Mouse (Mus musculus): Measurements from ENCODE around the gene Tenm1. TPM values are rescaled to one million over a fixed set of nuclear protein-coding genes. Genes with fewer than 3 reads are reported as not detected.
A peak's percentile ranks its signal among the peaks of the same experiment; 100 is the strongest.

Gene Tenm1
- polyA plus RNA-seq, 1 experiment from 2014 or later, result 0.10 TPM

GRCm38 (mm10) chrX:42781566-42781965, 647.4 kb downstream of the Tenm1 start:
- Histone ChIP-seq H3K27me3 (no peaks in the 10 kb centered on the region), H3K4me3 (no peak overlapping the region), H3K36me3 (no peaks in the 10 kb centered on the region), H3K4me2 (no peak overlapping the region), H3K4me1 (replicated peaks) (no peaks in the 10 kb centered on the region), H3K9ac (no peak overlapping the region), H3K27ac (no peak overlapping the region), H3K9me3 (replicated peaks) (no peaks in the 10 kb centered on the region)
- WGBS, result 48% methylated on average over 4 of the region's 4 CpGs
- no peak for ATAC-seq (replicated peaks; ENCODE audit: insufficient number of reproducible peaks, insufficient read depth, low FRiP score, low read depth)

GRCm38 (mm10) chrX:42718078-42718785, 710.7 kb downstream of the Tenm1 start:
- Histone ChIP-seq H3K4me3 (no peak overlapping the region), H3K27ac (no peak overlapping the region), H3K4me1 (replicated peaks) (no peaks in the 10 kb centered on the region), H3K9ac (no peak overlapping the region), H3K27me3 (no peaks in the 10 kb centered on the region), H3K9me3 (replicated peaks) (no peaks in the 10 kb centered on the region), H3K4me2 (no peak overlapping the region), H3K36me3 (no peaks in the 10 kb centered on the region)
- ATAC-seq (replicated peaks; ENCODE audit: insufficient number of reproducible peaks, insufficient read depth, low FRiP score, low read depth), result no peak
- 76% methylated on average over 3 of the region's 3 CpGs for WGBS

- Histone ChIP-seq H3K9me3 (replicated peaks) (no peaks in the 10 kb centered on the region), H3K4me2 (no peak overlapping the region), H3K4me3 (no peak overlapping the region), H3K27me3 (no peaks in the 10 kb centered on the region), H3K27ac (no peak overlapping the region), H3K9ac (no peak overlapping the region), H3K4me1 (replicated peaks) (no peaks in the 10 kb centered on the region), H3K36me3 (no peaks in the 10 kb centered on the region)
- WGBS, result 42% methylated on average over 3 of the region's 3 CpGs
- ATAC-seq (replicated peaks; ENCODE audit: insufficient number of reproducible peaks, insufficient read depth, low FRiP score, low read depth), result no peak
Observed at GRCm38 (mm10) chrX:42700291-42700690, 728.6 kb downstream of the Tenm1 start.

GRCm38 (mm10) chrX:42647131-42647530, 781.8 kb downstream of the Tenm1 start:
- no peak overlapping the region for H3K4me3 ChIP-seq
- H3K27ac ChIP-seq, result no peak overlapping the region
- H3K4me2 ChIP-seq, result no peak overlapping the region
- 71% methylated on average over 3 of the region's 3 CpGs for WGBS
- H3K9ac ChIP-seq, result no peak overlapping the region
- no peaks in the 10 kb centered on the region for H3K9me3 ChIP-seq (replicated peaks)
- H3K27me3 ChIP-seq, result no peaks in the 10 kb centered on the region
- no peak for ATAC-seq (replicated peaks; ENCODE audit: insufficient number of reproducible peaks, insufficient read depth, low FRiP score, low read depth)
- H3K36me3 ChIP-seq, result no peaks in the 10 kb centered on the region
- no peaks in the 10 kb centered on the region for H3K4me1 ChIP-seq (replicated peaks)

- Histone ChIP-seq H3K4me2 (no peak overlapping the region), H3K36me3 (no peaks in the 10 kb centered on the region), H3K9me3 (replicated peaks) (no peaks in the 10 kb centered on the region), H3K27me3 (no peaks in the 10 kb centered on the region), H3K4me3 (no peak overlapping the region), H3K4me1 (replicated peaks) (no peaks in the 10 kb centered on the region), H3K9ac (no peak overlapping the region), H3K27ac (no peak overlapping the region)
- WGBS, result 68% methylated on average over 2 of the region's 2 CpGs
- ATAC-seq (replicated peaks; ENCODE audit: insufficient number of reproducible peaks, insufficient read depth, low FRiP score, low read depth), result no peak
Observed at GRCm38 (mm10) chrX:42580521-42580920, 848.4 kb downstream of the Tenm1 start.

GRCm38 (mm10) chrX:42558683-42559082, 870.2 kb downstream of the Tenm1 start:
- Histone ChIP-seq H3K27ac (no peak overlapping the region), H3K9ac (no peak overlapping the region), H3K27me3 (no peaks in the 10 kb centered on the region), H3K4me3 (no peak overlapping the region), H3K36me3 (no peaks in the 10 kb centered on the region), H3K4me2 (no peak overlapping the region), H3K9me3 (replicated peaks) (no peaks in the 10 kb centered on the region), H3K4me1 (replicated peaks) (no peaks in the 10 kb centered on the region)
- 61% methylated on average over 4 of the region's 4 CpGs for WGBS
- no peak for ATAC-seq (replicated peaks; ENCODE audit: insufficient number of reproducible peaks, insufficient read depth, low FRiP score, low read depth)

GRCm38 (mm10) chrX:42557284-42557683, 871.6 kb downstream of the Tenm1 start:
- Histone ChIP-seq H3K36me3 (no peaks in the 10 kb centered on the region), H3K4me3 (no peak overlapping the region), H3K27ac (no peak overlapping the region), H3K9me3 (replicated peaks) (no peaks in the 10 kb centered on the region), H3K4me2 (no peak overlapping the region), H3K27me3 (no peaks in the 10 kb centered on the region), H3K4me1 (replicated peaks) (no peaks in the 10 kb centered on the region), H3K9ac (no peak overlapping the region)
- 23% methylated on average over 7 of the region's 7 CpGs for WGBS
- no peak for ATAC-seq (replicated peaks; ENCODE audit: insufficient number of reproducible peaks, insufficient read depth, low FRiP score, low read depth)

GRCm38 (mm10) chrX:42548513-42548912, 880.4 kb downstream of the Tenm1 start:
- H3K9ac ChIP-seq, result no peak overlapping the region
- no peaks in the 10 kb centered on the region for H3K9me3 ChIP-seq (replicated peaks)
- H3K4me3 ChIP-seq, result no peak overlapping the region
- H3K27ac ChIP-seq, result no peak overlapping the region
- H3K27me3 ChIP-seq, result no peaks in the 10 kb centered on the region
- H3K36me3 ChIP-seq, result no peaks in the 10 kb centered on the region
- H3K4me2 ChIP-seq, result no peak overlapping the region
- no peak for ATAC-seq (replicated peaks; ENCODE audit: insufficient number of reproducible peaks, insufficient read depth, low FRiP score, low read depth)
- WGBS, result 77% methylated on average over 4 of the region's 4 CpGs
- no peaks in the 10 kb centered on the region for H3K4me1 ChIP-seq (replicated peaks)

- no peaks in the 10 kb centered on the region for H3K9me3 ChIP-seq (replicated peaks)
- 87% methylated on average over 1 of the region's 1 CpGs for WGBS
- H3K27me3 ChIP-seq, result no peaks in the 10 kb centered on the region
- no peaks in the 10 kb centered on the region for H3K36me3 ChIP-seq
- H3K9ac ChIP-seq, result no peak overlapping the region
- H3K4me2 ChIP-seq, result no peak overlapping the region
- H3K4me1 ChIP-seq (replicated peaks), result no peaks in the 10 kb centered on the region
- no peak overlapping the region for H3K27ac ChIP-seq
- no peak for ATAC-seq (replicated peaks; ENCODE audit: insufficient number of reproducible peaks, insufficient read depth, low FRiP score, low read depth)
- no peak overlapping the region for H3K4me3 ChIP-seq
Observed at GRCm38 (mm10) chrX:42545076-42545475, 883.9 kb downstream of the Tenm1 start.

GRCm38 (mm10) chrX:42540756-42541053, 888.2 kb downstream of the Tenm1 start:
- peak overlapping the region; percentile 51 for H3K4me2 ChIP-seq
- H3K4me1 ChIP-seq (replicated peaks), result no peaks in the 10 kb centered on the region
- H3K9ac ChIP-seq, result no peak overlapping the region
- H3K27ac ChIP-seq, result no peak overlapping the region
- H3K27me3 ChIP-seq, result no peaks in the 10 kb centered on the region
- ATAC-seq (replicated peaks; ENCODE audit: insufficient number of reproducible peaks, insufficient read depth, low FRiP score, low read depth), result no peak
- WGBS, result 34% methylated on average over 5 of the region's 5 CpGs
- H3K9me3 ChIP-seq (replicated peaks), result no peaks in the 10 kb centered on the region
- peak overlapping the region; percentile 32 for H3K4me3 ChIP-seq
- H3K36me3 ChIP-seq, result no peaks in the 10 kb centered on the region

GRCm38 (mm10) chrX:42540030-42540755, 888.7 kb downstream of the Tenm1 start:
- Histone ChIP-seq H3K27me3 (no peaks in the 10 kb centered on the region), H3K9ac (no peak overlapping the region), H3K4me2 (peak overlapping the region; percentile 51), H3K27ac (no peak overlapping the region), H3K36me3 (no peaks in the 10 kb centered on the region), H3K9me3 (replicated peaks) (no peaks in the 10 kb centered on the region), H3K4me1 (replicated peaks) (no peaks in the 10 kb centered on the region), H3K4me3 (peak overlapping the region; percentile 32)
- ATAC-seq (replicated peaks; ENCODE audit: insufficient number of reproducible peaks, insufficient read depth, low FRiP score, low read depth), result no peak
- WGBS, result 26% methylated on average over 3 of the region's 3 CpGs

GRCm38 (mm10) chrX:42530703-42531102, 898.2 kb downstream of the Tenm1 start:
- Histone ChIP-seq H3K4me3 (no peak overlapping the region), H3K27me3 (no peaks in the 10 kb centered on the region), H3K9me3 (replicated peaks) (no peaks in the 10 kb centered on the region), H3K27ac (no peak overlapping the region), H3K9ac (no peak overlapping the region), H3K4me1 (replicated peaks) (no peaks in the 10 kb centered on the region), H3K36me3 (no peaks in the 10 kb centered on the region), H3K4me2 (no peak overlapping the region)
- no peak for ATAC-seq (replicated peaks; ENCODE audit: insufficient number of reproducible peaks, insufficient read depth, low FRiP score, low read depth)
- WGBS, result 78% methylated on average over 4 of the region's 4 CpGs

All from heart, embryonic 15.5 days (tissue).